Mouse (Mus musculus) spleen, postnatal 14 days (tissue): ENCODE data around the gene Adamts9.

Source experiments
- DNase-seq, 2 experiments: peaks; one replicate each; pipeline ENCODE4 v3.0.0; 2021 to 2022; ENCODE audit warnings: low spot score in 2 of 2

Gene Adamts9

GRCm38 (mm10) chr6:92804254-92804971 lies 138.9 kb downstream of the Adamts9 start:
- no peak for DNase-seq

- no peak for DNase-seq
Measured at GRCm38 (mm10) chr6:92803213-92803612, 140.1 kb downstream of the Adamts9 start.

- DNase-seq, result no peak
Measured at GRCm38 (mm10) chr6:92802421-92802820, 140.9 kb downstream of the Adamts9 start.

- no peak for DNase-seq
Measured at GRCm38 (mm10) chr6:92801462-92801861, 141.8 kb downstream of the Adamts9 start.

GRCm38 (mm10) chr6:92793804-92794203 lies 149.5 kb downstream of the Adamts9 start:
- DNase-seq, result no peak

- peak in 1 of 2 experiments; percentile 13 for DNase-seq
Measured at GRCm38 (mm10) chr6:92787376-92787712, 155.9 kb downstream of the Adamts9 start.

GRCm38 (mm10) chr6:92786701-92787375 lies 156.5 kb downstream of the Adamts9 start:
- no peak for DNase-seq

- peak in 1 of 2 experiments; percentile 2 for DNase-seq
Measured at GRCm38 (mm10) chr6:92784782-92785181, 158.5 kb downstream of the Adamts9 start.

GRCm38 (mm10) chr6:92781446-92781845 lies 161.8 kb downstream of the Adamts9 start:
- no peak for DNase-seq

GRCm38 (mm10) chr6:92779935-92780205 lies 163.4 kb downstream of the Adamts9 start:
- no peak for DNase-seq

GRCm38 (mm10) chr6:92779140-92779934 lies 164.0 kb downstream of the Adamts9 start:
- no peak for DNase-seq

GRCm38 (mm10) chr6:92776356-92776755 lies 166.9 kb downstream of the Adamts9 start:
- no peak for DNase-seq

- DNase-seq, result no peak
Measured at GRCm38 (mm10) chr6:92762372-92762771, 180.9 kb downstream of the Adamts9 start.

GRCm38 (mm10) chr6:92759616-92760015 lies 183.7 kb downstream of the Adamts9 start:
- no peak for DNase-seq

- no peak for DNase-seq
Measured at GRCm38 (mm10) chr6:92755826-92756225, 187.5 kb downstream of the Adamts9 start.

GRCm38 (mm10) chr6:92752737-92753136 lies 190.6 kb downstream of the Adamts9 start:
- no peak for DNase-seq

- DNase-seq, result no peak
Measured at GRCm38 (mm10) chr6:92749420-92749819, 193.9 kb downstream of the Adamts9 start.

GRCm38 (mm10) chr6:92743605-92744004 lies 199.7 kb downstream of the Adamts9 start:
- no peak for DNase-seq

GRCm38 (mm10) chr6:92737116-92737515 lies 206.2 kb downstream of the Adamts9 start:
- DNase-seq, result no peak

- DNase-seq, result no peak
Measured at GRCm38 (mm10) chr6:92733651-92734050, 209.6 kb downstream of the Adamts9 start.

- DNase-seq, result no peak
Measured at GRCm38 (mm10) chr6:92728514-92728913, 214.8 kb downstream of the Adamts9 start.

GRCm38 (mm10) chr6:92728084-92728483 lies 215.2 kb downstream of the Adamts9 start:
- DNase-seq, result peak in 1 of 2 experiments; percentile 27
